Comparison of ENCODE assay signal across 8 mouse cellular contexts in genomic region chr7:80044170-80044569, GRCm38 (mm10). TPM values are rescaled to one million over a fixed set of nuclear protein-coding genes. Genes with fewer than 3 reads are reported as not detected.
A peak's percentile ranks its signal among the peaks of the same experiment; 100 is the strongest.
DNase-seq lines count a peak whose midpoint lies in the region; ATAC-seq lines count a peak whose summit lies in the region.

No protein-coding gene starts in this region.

- H3K4me3 ChIP-seq in limb, embryonic 13.5 days = no peak overlapping the region
- no peak overlapping the region for H3K4me3 ChIP-seq in limb, embryonic 10.5 days
- no peak overlapping the region for H3K4me3 ChIP-seq in heart, embryonic 13.5 days

- intact Hi-C loops in gastrocnemius, postnatal 14 days (cut with DNase I; ENCODE audit: low total_unique reads) = no loop called here

- no peak overlapping the region for H3K4me2 ChIP-seq in limb, embryonic 13.5 days (replicated peaks)
- no peak overlapping the region for H3K4me2 ChIP-seq in heart, embryonic 13.5 days

- H3K27me3 ChIP-seq in limb, embryonic 13.5 days = no peaks in the 10 kb centered on the region
- H3K27me3 ChIP-seq in limb, embryonic 10.5 days (ENCODE audit: low read depth, poor library complexity, severe bottlenecking) = no peaks in the 10 kb centered on the region
- no peaks in the 10 kb centered on the region for H3K27me3 ChIP-seq in heart, embryonic 13.5 days (replicated peaks)

- H3K9me3 ChIP-seq in limb, embryonic 13.5 days = no peaks in the 10 kb centered on the region
- no peaks in the 10 kb centered on the region for H3K9me3 ChIP-seq in limb, embryonic 10.5 days (replicated peaks)
- H3K9me3 ChIP-seq in heart, embryonic 13.5 days = no peaks in the 10 kb centered on the region

- no peak for ATAC-seq in limb, embryonic 13.5 days (ENCODE audit: low FRiP score, low read depth)
- no peak for ATAC-seq in heart, embryonic 13.5 days (ENCODE audit: extremely low read depth, insufficient number of reproducible peaks, low FRiP score, low TSS enrichment)
- ATAC-seq in monocyte, adult 5-6 weeks (replicated peaks; ENCODE audit: insufficient number of reproducible peaks, low FRiP score, low TSS enrichment, poor library complexity, severe bottlenecking) = peak; percentile 82

- 74% methylated on average over 7 of the region's 7 CpGs for WGBS in limb, embryonic 13.5 days
- 63% methylated on average over 7 of the region's 7 CpGs for WGBS in limb, embryonic 10.5 days
- 49% methylated on average over 7 of the region's 7 CpGs for WGBS in heart, embryonic 13.5 days

- 0 out of 2 replicates have a peak overlapping the region, but pooled peaks have one; percentile 10 for H3K27ac ChIP-seq in limb, embryonic 13.5 days
- no peak overlapping the region for H3K27ac ChIP-seq in limb, embryonic 10.5 days
- H3K27ac ChIP-seq in heart, embryonic 13.5 days (replicated peaks) = peak overlapping the region; percentile 72

- no peak overlapping the region for H3K9ac ChIP-seq in limb, embryonic 13.5 days
- 0 out of 2 replicates have a peak overlapping the region, but pooled peaks have one; percentile 10 for H3K9ac ChIP-seq in heart, embryonic 13.5 days

- peaks cover 46% of the 10 kb centered on the region for H3K4me1 ChIP-seq in limb, embryonic 13.5 days
- peaks cover 26% of the 10 kb centered on the region; the same call in 1 of the 2 replicates for H3K4me1 ChIP-seq in limb, embryonic 10.5 days
- H3K4me1 ChIP-seq in heart, embryonic 13.5 days = peaks cover 57% of the 10 kb centered on the region

- peaks cover 8% of the 10 kb centered on the region for H3K36me3 ChIP-seq in limb, embryonic 13.5 days
- H3K36me3 ChIP-seq in limb, embryonic 10.5 days = peaks cover 13% of the 10 kb centered on the region; the same call in 1 of the 2 replicates
- peaks cover 11% of the 10 kb centered on the region for H3K36me3 ChIP-seq in heart, embryonic 13.5 days

- no peak for DNase-seq in limb, embryonic 10.5 days (ENCODE audit: low spot score)
- peak; percentile 41 for DNase-seq in liver
- no peak for DNase-seq in gastrocnemius, postnatal 14 days
- no peak for DNase-seq in adrenal gland, postnatal 4 days (ENCODE audit: low spot score in 2 of 2)
- DNase-seq in urinary bladder, postnatal 14 days (ENCODE audit: low spot score) = no peak

RNA-seq across cellular contexts. Expression of gene Zfp710, which starts 19.6 kb away (rescaled TPM):
- 15.0 and 15.9 TPM in 2 replicates for polyA plus RNA-seq in limb, embryonic 13.5 days (2015; fragmentation: Nextera tagmentation; extraction: Ambion mirVana)
- polyA plus RNA-seq in limb, embryonic 10.5 days (2016; fragmentation: Nextera tagmentation; extraction: Ambion mirVana) = 19.4 and 19.7 TPM in 2 replicates
- 11.6 and 12.1 TPM in 2 replicates for polyA plus RNA-seq in heart, embryonic 13.5 days (2015; fragmentation: Nextera tagmentation; extraction: Ambion mirVana)
- 55.9 to 77.3 TPM (median 60.7 TPM) in 3 replicates for total RNA-seq in monocyte, adult 5-6 weeks (2017)
- 10 to 100 TPM; 14.1 to 15.5 TPM for total RNA-seq in gastrocnemius, postnatal 14 days (2021)
- 10 to 100 TPM; 25.2 to 25.5 TPM for total RNA-seq in adrenal gland, postnatal 4 days (2021)
